Mouse (Mus musculus): Measurements from ENCODE around the gene Fchsd2. TPM values are rescaled to one million over a fixed set of nuclear protein-coding genes. Genes with fewer than 3 reads are reported as not detected.

Gene Fchsd2
- polyA plus RNA-seq, 1 experiment from 2014 or later = 20.1 TPM

GRCm38 (mm10) chr7:101173331-101173730 is 80.7 kb downstream of the Fchsd2 start:
- Histone ChIP-seq H3K9me3 (ENCODE audit: control insufficient read depth) (no peaks in the 10 kb centered on the region), H3K27me3 (replicated peaks; ENCODE audit: control insufficient read depth, insufficient read depth, low read length) (no peaks in the 10 kb centered on the region), H3K4me1 (replicated peaks; ENCODE audit: control insufficient read depth, insufficient read depth, low read length) (no peaks in the 10 kb centered on the region), H3K4me2 (replicated peaks; ENCODE audit: low read depth) (no peak overlapping the region), H3K36me3 (ENCODE audit: control insufficient read depth, insufficient read depth) (peaks cover 5% of the 10 kb centered on the region; the same call in 1 of the 2 replicates), H3K27ac (ENCODE audit: low read depth, low read length) (no peak overlapping the region), H3K4me3 (ENCODE audit: low read depth, low read length) (no peak overlapping the region), H3K9ac (ENCODE audit: low read depth, low read length) (no peak overlapping the region)
- ATAC-seq = no peak
- no peak for TF ChIP-seq CTCF (IDR thresholded peaks at IDR 0.05; ENCODE audit: low read depth)
- 80% methylated on average over 3 of the region's 3 CpGs for WGBS

- H3K4me3 ChIP-seq (ENCODE audit: low read depth, low read length) = no peak overlapping the region
- no peak overlapping the region for H3K4me2 ChIP-seq (replicated peaks; ENCODE audit: low read depth)
- WGBS = 62% methylated on average over 2 of the region's 2 CpGs
- H3K27ac ChIP-seq (ENCODE audit: low read depth, low read length) = no peak overlapping the region
- no peaks in the 10 kb centered on the region for H3K27me3 ChIP-seq (replicated peaks; ENCODE audit: control insufficient read depth, insufficient read depth, low read length)
- H3K9ac ChIP-seq (ENCODE audit: low read depth, low read length) = no peak overlapping the region
- H3K36me3 ChIP-seq (ENCODE audit: control insufficient read depth, insufficient read depth) = peaks cover 5% of the 10 kb centered on the region
- no peak for ATAC-seq
- no peaks in the 10 kb centered on the region for H3K9me3 ChIP-seq (ENCODE audit: control insufficient read depth)
- H3K4me1 ChIP-seq (replicated peaks; ENCODE audit: control insufficient read depth, insufficient read depth, low read length) = no peaks in the 10 kb centered on the region
- TF ChIP-seq CTCF (IDR thresholded peaks at IDR 0.05; ENCODE audit: low read depth) = no peak
Measured at GRCm38 (mm10) chr7:101178751-101179150, 86.1 kb downstream of the Fchsd2 start.

GRCm38 (mm10) chr7:101191326-101191969 is 98.8 kb downstream of the Fchsd2 start:
- Histone ChIP-seq H3K9ac (ENCODE audit: low read depth, low read length) (no peak overlapping the region), H3K9me3 (ENCODE audit: control insufficient read depth) (no peaks in the 10 kb centered on the region), H3K4me2 (replicated peaks; ENCODE audit: low read depth) (no peak overlapping the region), H3K4me1 (replicated peaks; ENCODE audit: control insufficient read depth, insufficient read depth, low read length) (no peaks in the 10 kb centered on the region; the same call in 1 of the 2 replicates), H3K4me3 (ENCODE audit: low read depth, low read length) (no peak overlapping the region), H3K36me3 (ENCODE audit: control insufficient read depth, insufficient read depth) (peaks cover 8% of the 10 kb centered on the region), H3K27ac (ENCODE audit: low read depth, low read length) (no peak overlapping the region), H3K27me3 (replicated peaks; ENCODE audit: control insufficient read depth, insufficient read depth, low read length) (no peaks in the 10 kb centered on the region)
- no peak for ATAC-seq
- TF ChIP-seq CTCF (IDR thresholded peaks at IDR 0.05; ENCODE audit: low read depth) = no peak
- 78% methylated on average over 3 of the region's 3 CpGs for WGBS

DNA sequence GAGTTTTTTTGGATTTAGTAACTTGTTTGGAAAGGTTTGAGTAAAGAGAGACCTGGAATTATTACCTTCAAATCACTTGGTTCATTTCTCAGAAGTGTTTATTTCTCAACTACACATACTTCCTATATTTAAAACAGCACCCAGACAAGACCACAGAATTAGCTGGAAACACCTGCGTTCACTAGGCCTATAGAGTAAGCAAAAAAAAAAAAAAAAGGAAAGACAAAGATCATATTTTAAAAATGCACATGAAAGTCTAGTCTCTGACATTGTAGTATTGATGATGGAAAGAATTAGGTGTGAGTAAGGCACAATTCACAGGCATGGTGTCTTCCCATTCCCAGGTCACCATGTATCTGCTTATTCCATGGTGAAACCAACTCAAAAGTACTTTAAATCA is 118.2 kb downstream of the Fchsd2 start:
- Histone ChIP-seq H3K4me2 (replicated peaks; ENCODE audit: low read depth) (no peak overlapping the region), H3K36me3 (ENCODE audit: control insufficient read depth, insufficient read depth) (peaks cover 9% of the 10 kb centered on the region; the same call in 1 of the 2 replicates), H3K27ac (ENCODE audit: low read depth, low read length) (no peak overlapping the region), H3K9me3 (ENCODE audit: control insufficient read depth) (no peaks in the 10 kb centered on the region), H3K27me3 (replicated peaks; ENCODE audit: control insufficient read depth, insufficient read depth, low read length) (no peaks in the 10 kb centered on the region), H3K9ac (ENCODE audit: low read depth, low read length) (no peak overlapping the region), H3K4me3 (ENCODE audit: low read depth, low read length) (no peak overlapping the region), H3K4me1 (replicated peaks; ENCODE audit: control insufficient read depth, insufficient read depth, low read length) (no peaks in the 10 kb centered on the region)
- no peak for ATAC-seq
- 82% methylated on average over 1 of the region's 1 CpGs for WGBS
- no peak for TF ChIP-seq CTCF (IDR thresholded peaks at IDR 0.05; ENCODE audit: low read depth)

GRCm38 (mm10) chr7:101213515-101214263 is 121.0 kb downstream of the Fchsd2 start:
- no peak for ATAC-seq
- H3K27me3 ChIP-seq (replicated peaks; ENCODE audit: control insufficient read depth, insufficient read depth, low read length) = no peaks in the 10 kb centered on the region
- H3K9ac ChIP-seq (ENCODE audit: low read depth, low read length) = no peak overlapping the region
- WGBS = 51% methylated on average over 3 of the region's 3 CpGs
- TF ChIP-seq CTCF (IDR thresholded peaks at IDR 0.05; ENCODE audit: low read depth) = no peak
- H3K9me3 ChIP-seq (ENCODE audit: control insufficient read depth) = no peaks in the 10 kb centered on the region
- H3K27ac ChIP-seq (ENCODE audit: low read depth, low read length) = no peak overlapping the region
- H3K36me3 ChIP-seq (ENCODE audit: control insufficient read depth, insufficient read depth) = peaks cover 9% of the 10 kb centered on the region; the same call in 1 of the 2 replicates
- H3K4me3 ChIP-seq (ENCODE audit: low read depth, low read length) = no peak overlapping the region
- H3K4me2 ChIP-seq (replicated peaks; ENCODE audit: low read depth) = no peak overlapping the region
- no peaks in the 10 kb centered on the region for H3K4me1 ChIP-seq (replicated peaks; ENCODE audit: control insufficient read depth, insufficient read depth, low read length)

DNA sequence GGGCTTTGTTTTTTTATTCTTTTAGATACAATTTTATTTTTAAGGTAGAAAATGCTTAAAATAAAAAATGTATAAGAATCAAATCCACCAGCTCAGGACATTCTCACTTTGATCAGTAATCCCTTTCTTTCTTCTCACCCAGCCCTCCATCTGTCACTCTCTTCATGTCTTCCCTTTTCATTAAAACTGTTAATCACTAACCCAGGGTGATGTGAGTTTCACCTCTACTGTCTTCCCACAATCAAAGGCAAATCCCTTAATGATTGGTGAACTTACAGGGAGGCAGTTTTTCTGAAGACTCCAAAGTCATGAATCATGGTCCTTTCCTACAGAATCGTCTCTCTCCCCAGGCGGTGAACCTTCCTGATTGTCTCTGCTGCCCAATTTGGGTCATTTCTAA is 124.1 kb downstream of the Fchsd2 start:
- Histone ChIP-seq H3K9me3 (ENCODE audit: control insufficient read depth) (no peaks in the 10 kb centered on the region), H3K4me2 (replicated peaks; ENCODE audit: low read depth) (no peak overlapping the region), H3K36me3 (ENCODE audit: control insufficient read depth, insufficient read depth) (peaks cover 9% of the 10 kb centered on the region; the same call in 1 of the 2 replicates), H3K4me3 (ENCODE audit: low read depth, low read length) (no peak overlapping the region), H3K27ac (ENCODE audit: low read depth, low read length) (no peak overlapping the region), H3K9ac (ENCODE audit: low read depth, low read length) (no peak overlapping the region), H3K4me1 (replicated peaks; ENCODE audit: control insufficient read depth, insufficient read depth, low read length) (no peaks in the 10 kb centered on the region), H3K27me3 (replicated peaks; ENCODE audit: control insufficient read depth, insufficient read depth, low read length) (no peaks in the 10 kb centered on the region)
- no peak for TF ChIP-seq CTCF (IDR thresholded peaks at IDR 0.05; ENCODE audit: low read depth)
- no peak for ATAC-seq
- 71% methylated on average over 2 of the region's 2 CpGs for WGBS

Measured in intestine, postnatal 0 days (tissue).